Mouse (Mus musculus): ENCODE measurements around the gene Iah1.

Gene Iah1

GRCm38 (mm10) chr12:21370035-21370611 is 53.9 kb downstream of the Iah1 start:
- DNase-seq = no peak

DNA sequence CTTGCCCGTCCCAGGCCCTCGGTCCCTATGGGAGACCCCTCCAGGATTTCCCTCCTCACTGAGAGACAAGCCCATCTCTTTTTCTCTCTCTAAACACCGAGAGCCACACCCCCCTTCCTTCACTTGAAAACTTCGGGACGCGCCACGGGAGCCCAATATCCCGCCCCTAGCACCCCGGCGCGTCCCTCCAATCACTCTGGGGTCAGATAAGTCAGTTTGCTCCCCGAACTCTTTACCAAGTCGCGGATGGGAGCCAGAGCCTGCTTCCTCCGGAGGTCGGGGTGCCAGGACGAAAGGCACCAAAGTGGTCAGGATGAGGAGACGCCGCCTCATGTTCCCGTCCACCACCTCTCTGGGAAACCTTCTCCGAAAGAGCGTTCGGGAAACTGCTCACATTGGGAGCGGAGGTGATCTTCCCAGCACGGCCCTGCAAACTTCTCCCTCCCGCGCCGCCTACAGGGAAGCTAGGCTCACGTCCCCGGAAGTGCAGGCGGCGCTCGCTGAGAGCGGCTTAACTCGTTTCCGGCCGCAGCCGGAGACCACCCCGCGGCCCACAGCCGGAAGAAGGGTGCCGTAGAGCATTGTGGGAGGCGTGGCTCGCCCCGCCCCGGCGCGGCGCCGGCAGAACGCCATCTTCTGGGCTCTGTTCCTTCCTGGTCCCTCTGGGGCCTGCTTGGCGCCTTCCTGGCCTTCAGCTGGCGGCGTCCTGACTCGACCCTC is 57.1 kb downstream of the Iah1 start, which contains the start of gene Adam17:
Adam17 (minus strand) TSS at position 533 of the 720 bp plus-strand sequence.
- peak; percentile 96 for DNase-seq

Measured in cerebellum, adult 9-11 months (tissue).